Mouse (Mus musculus) kidney, adult 11 months (tissue): ENCODE results near the gene Cers1.
A peak's percentile ranks its signal among the peaks of the same experiment; 100 is the strongest.

ENCODE experiments used
- DNase-seq: peaks from one replicate; pipeline ENCODE4 v3.0.0; 2022

The Cers1 gene

GRCm38 (mm10) chr8:70352657-70353151 lies 37.1 kb downstream of the Cers1 start:
- peak; percentile 41 for DNase-seq

GRCm38 (mm10) chr8:70353194-70353817 lies 37.7 kb downstream of the Cers1 start, which contains the start of gene Upf1:
Upf1 (minus strand) TSS chr8:70353278.
- peak; percentile 99 for DNase-seq

- no peak for DNase-seq
These were observed 38.4 kb downstream of the Cers1 start for GRCm38 (mm10) chr8:70354004-70354403.

GRCm38 (mm10) chr8:70356111-70356510 lies 40.5 kb downstream of the Cers1 start:
- DNase-seq, result no peak

- peak; percentile 49 for DNase-seq
These were observed 43.8 kb downstream of the Cers1 start for GRCm38 (mm10) chr8:70359411-70359810.

GRCm38 (mm10) chr8:70360769-70361168 lies 45.2 kb downstream of the Cers1 start:
- no peak for DNase-seq

GRCm38 (mm10) chr8:70361484-70362032 lies 46.0 kb downstream of the Cers1 start:
- DNase-seq, result no peak

GRCm38 (mm10) chr8:70364066-70364465 lies 48.5 kb downstream of the Cers1 start:
- DNase-seq, result peak; percentile 81

- no peak for DNase-seq
These were observed 51.0 kb downstream of the Cers1 start for GRCm38 (mm10) chr8:70366588-70366987.

- no peak for DNase-seq
These were observed 54.9 kb downstream of the Cers1 start for GRCm38 (mm10) chr8:70370476-70370875.

GRCm38 (mm10) chr8:70371951-70372350 lies 56.4 kb downstream of the Cers1 start:
- peak; percentile 80 for DNase-seq

- DNase-seq, result no peak
These were observed 58.1 kb downstream of the Cers1 start, which contains the start of gene Comp for GRCm38 (mm10) chr8:70373397-70374317. Comp (plus strand) TSS chr8:70373558.

- peak; percentile 85 for DNase-seq
These were observed 58.8 kb downstream of the Cers1 start for GRCm38 (mm10) chr8:70374318-70374927.

GRCm38 (mm10) chr8:70375212-70375859 lies 59.8 kb downstream of the Cers1 start:
- no peak for DNase-seq

- no peak for DNase-seq
These were observed 60.7 kb downstream of the Cers1 start for GRCm38 (mm10) chr8:70376275-70376741.

GRCm38 (mm10) chr8:70377049-70377448 lies 61.5 kb downstream of the Cers1 start:
- no peak for DNase-seq

- no peak for DNase-seq
These were observed 64.5 kb downstream of the Cers1 start for GRCm38 (mm10) chr8:70380069-70380468.
